Mouse (Mus musculus) liver, postnatal 0 days (tissue): ENCODE measurements around the gene Twf2. TPM values are rescaled to one million over a fixed set of nuclear protein-coding genes. Genes with fewer than 3 reads are reported as not detected.

Experiments used
- ATAC-seq: fragments of 200-750 bp; cut with Nextera tagmentation; 2 replicates; pipeline ENCODE4 v1.8.0; 2017; ENCODE audit warnings: mild to moderate bottlenecking, moderate library complexity
- DNase-seq: peaks from one replicate; pipeline ENCODE4 v3.0.0-alpha.2; 2016
- H3K27ac ChIP-seq: fragments of 300-500 bp; sonication (generic); 2 replicates; pipeline ENCODE4 v1.5.1; 2014; ENCODE audit warnings: antibody characterized with exemption, moderate library complexity, mild to moderate bottlenecking, low read depth
- H3K27me3 ChIP-seq: fragments of 300-500 bp; sonication (generic); 2 replicates; pipeline ENCODE4 v1.6.1; 2014; ENCODE audit warnings: low read length, control low read depth, mixed read lengths; ENCODE audit not compliant: insufficient read depth
- H3K36me3 ChIP-seq: fragments of 300-500 bp; sonication (generic); replicated peaks from 2 replicates; pipeline ENCODE4 v1.6.1; 2014; ENCODE audit warnings: mild to moderate bottlenecking, control low read depth, low read length, moderate library complexity, mixed read lengths; ENCODE audit not compliant: insufficient read depth
- H3K4me1 ChIP-seq: fragments of 300-500 bp; sonication (generic); 2 replicates; pipeline ENCODE4 v1.6.1; 2014; ENCODE audit warnings: antibody characterized with exemption, mild to moderate bottlenecking, control low read depth; ENCODE audit not compliant: insufficient read depth
- H3K4me2 ChIP-seq: fragments of 300-500 bp; sonication (generic); 2 replicates; pipeline ENCODE4 v1.6.1; 2014; ENCODE audit warnings: low read depth, mild to moderate bottlenecking, low read length, moderate library complexity, mixed read lengths
- H3K4me3 ChIP-seq: fragments of 300-500 bp; sonication (generic); 2 replicates; pipeline ENCODE4 v1.5.1; 2014; ENCODE audit warnings: low read depth, low read length
- H3K9ac ChIP-seq: fragments of 300-500 bp; sonication (generic); replicated peaks from 2 replicates; pipeline ENCODE4 v1.6.1; 2014; ENCODE audit warnings: mild to moderate bottlenecking, moderate library complexity
- H3K9me3 ChIP-seq: fragments of 300-500 bp; sonication (generic); 2 replicates; pipeline ENCODE4 v1.6.1; 2016; ENCODE audit warnings: mild to moderate bottlenecking, control low read depth, low read length, mixed read lengths
- CTCF ChIP-seq: sonication (generic); IDR thresholded peaks from 2 replicates; pipeline ENCODE4 v1.5.1; 2016; ENCODE audit warnings: antibody characterized with exemption, low read depth
- EP300 ChIP-seq: IDR thresholded peaks from 2 replicates; pipeline ENCODE4 v1.6.1; 2016; ENCODE audit warnings: antibody characterized with exemption, low read depth, mild to moderate bottlenecking
- WGBS: fragments of 180-500 bp; shearing (Covaris S2); extraction: QIAGEN DNeasy Blood & Tissue Kit; methylation state at CpG from one replicate; pipeline ENCODE4 v1.1.7; 2014; ENCODE audit not compliant: insufficient replicate concordance; 5-methylcytosine and 5-hydroxymethylcytosine counted together
- polyA plus RNA-seq: library from polyadenylated mRNA; unstranded; fragments of >200 nt; fragmentation: Nextera tagmentation; extraction: Ambion mirVana; gene quantifications from 2 replicates; pipeline ENCODE4 v1.2.1, GENCODE M21; 2015

Twf2 gene
- polyA plus RNA-seq, 1 experiment from 2014 or later, result 23.0 TPM

GRCm38 (mm10) chr9:106169917-106170316, 33.0 kb upstream of the Twf2 start:
- Histone ChIP-seq H3K36me3 (0 out of 2 replicates have a peak, but pooled peaks cover 2% of the 10 kb centered on the region), H3K4me1 (peaks cover 31% of the 10 kb centered on the region), H3K27me3 (no peaks in the 10 kb centered on the region), H3K4me2 (peak overlapping the region; percentile 92), H3K27ac (no peak overlapping the region), H3K4me3 (no peak overlapping the region), H3K9me3 (no peaks in the 10 kb centered on the region), H3K9ac (no peak overlapping the region)
- ATAC-seq (no peak), DNase-seq (no peak)
- WGBS, result 41% methylated on average over 6 of the region's 6 CpGs
- TF ChIP-seq EP300, result no peak
- no peak for TF ChIP-seq CTCF

GRCm38 (mm10) chr9:106170556-106171345, 32.2 kb upstream of the Twf2 start, which contains the start of gene Wdr82:
Wdr82 (plus strand) TSS chr9:106170928.
- peak; percentile 90 for ATAC-seq
- peaks cover 36% of the 10 kb centered on the region for H3K4me1 ChIP-seq
- peak within 1 kb of the TSS; percentile 78 for H3K4me3 ChIP-seq
- under 1% methylated on average over 75 of the region's 81 CpGs for WGBS
- peak within 1 kb of the TSS; percentile 83 for H3K9ac ChIP-seq
- TF ChIP-seq CTCF (no peak), EP300 (no peak)
- DNase-seq, result peak; percentile 97
- peak within 1 kb of the TSS; percentile 92 for H3K4me2 ChIP-seq
- H3K27ac ChIP-seq, result peak within 1 kb of the TSS; percentile 95
- no peaks in the 10 kb centered on the region for H3K27me3 ChIP-seq
- peaks cover 4% of the 10 kb centered on the region; the same call in 1 of the 2 replicates for H3K36me3 ChIP-seq
- no peaks in the 10 kb centered on the region for H3K9me3 ChIP-seq

GRCm38 (mm10) chr9:106171346-106172158, 31.4 kb upstream of the Twf2 start:
- peak overlapping the region; percentile 83 for H3K9ac ChIP-seq
- peaks cover 41% of the 10 kb centered on the region for H3K4me1 ChIP-seq
- H3K27ac ChIP-seq, result peak overlapping the region; percentile 95
- WGBS, result under 1% methylated on average over 30 of the region's 30 CpGs
- peak overlapping the region; percentile 92 for H3K4me2 ChIP-seq
- TF ChIP-seq CTCF, result no peak
- no peak for TF ChIP-seq EP300
- peaks cover 12% of the 10 kb centered on the region for H3K36me3 ChIP-seq
- H3K9me3 ChIP-seq, result no peaks in the 10 kb centered on the region
- no peaks in the 10 kb centered on the region for H3K27me3 ChIP-seq
- H3K4me3 ChIP-seq, result peak overlapping the region; percentile 78
- DNase-seq, result peak; percentile 82
- ATAC-seq, result peak; percentile 67

- ATAC-seq (no peak), DNase-seq (no peak)
- H3K4me3 ChIP-seq, result peak overlapping the region; percentile 78
Observed at GRCm38 (mm10) chr9:106172527-106172926, 30.4 kb upstream of the Twf2 start.

GRCm38 (mm10) chr9:106173363-106173762, 29.5 kb upstream of the Twf2 start:
- DNase-seq, result no peak
- H3K27ac ChIP-seq, result no peak overlapping the region
- no peaks in the 10 kb centered on the region for H3K9me3 ChIP-seq
- TF ChIP-seq CTCF (no peak), EP300 (no peak)
- peaks cover 38% of the 10 kb centered on the region for H3K4me1 ChIP-seq
- peak overlapping the region; percentile 92 for H3K4me2 ChIP-seq
- H3K4me3 ChIP-seq, result peak overlapping the region; percentile 78
- H3K36me3 ChIP-seq, result peaks cover 29% of the 10 kb centered on the region
- 54% methylated on average over 2 of the region's 2 CpGs for WGBS
- ATAC-seq, result no peak
- no peak overlapping the region for H3K9ac ChIP-seq
- H3K27me3 ChIP-seq, result no peaks in the 10 kb centered on the region

More at GRCm38 (mm10) chr9:106172527-106172926, 30.4 kb upstream of the Twf2 start:
- peak overlapping the region; percentile 83 for H3K9ac ChIP-seq
- no peaks in the 10 kb centered on the region for H3K9me3 ChIP-seq
- peaks cover 21% of the 10 kb centered on the region for H3K36me3 ChIP-seq
- H3K27ac ChIP-seq, result 0 out of 2 replicates have a peak overlapping the region, but pooled peaks have one; percentile 95
- TF ChIP-seq EP300 (no peak), CTCF (no peak)
- 6% methylated on average over 3 of the region's 3 CpGs for WGBS
- peaks cover 41% of the 10 kb centered on the region for H3K4me1 ChIP-seq
- no peaks in the 10 kb centered on the region for H3K27me3 ChIP-seq
- peak overlapping the region; percentile 92 for H3K4me2 ChIP-seq
